Mouse (Mus musculus) thymus, postnatal 36 days (tissue): ENCODE results near the gene Rad23b.
"Not testable (repeated sequence)": the region's sequence is repeated elsewhere in the genome, so short reads cannot be mapped to it uniquely, and the experiment has no call there.

Experiments used
- DNase-seq, 2 experiments: peaks; one replicate each; pipeline ENCODE4 v3.0.0; 2022; ENCODE audit warnings: mixed read lengths in 2 of 2

Rad23b gene

GRCm38 (mm10) chr4:55349452-55350218, at the start of gene Rad23b:
TSS of gene Rad23b (plus strand) at chr4:55350043.
- DNase-seq, result peak; percentile 100

- DNase-seq, result no peak
Measured at GRCm38 (mm10) chr4:55304121-55304520, 45.7 kb upstream of the Rad23b start.

GRCm38 (mm10) chr4:55306636-55307035, 43.2 kb upstream of the Rad23b start:
- no peak for DNase-seq

- DNase-seq, result no peak
Measured at GRCm38 (mm10) chr4:55316726-55317125, 33.1 kb upstream of the Rad23b start.

GRCm38 (mm10) chr4:55318350-55318749, 31.5 kb upstream of the Rad23b start:
- DNase-seq, result not testable (repeated sequence)

GRCm38 (mm10) chr4:55325786-55326518, 23.9 kb upstream of the Rad23b start:
- DNase-seq, result no peak

- DNase-seq, result no peak
Measured at GRCm38 (mm10) chr4:55327508-55327907, 22.3 kb upstream of the Rad23b start.

GRCm38 (mm10) chr4:55328471-55328870, 21.4 kb upstream of the Rad23b start:
- DNase-seq, result no peak

GRCm38 (mm10) chr4:55328928-55329327, 20.9 kb upstream of the Rad23b start:
- DNase-seq, result not testable (repeated sequence)

GRCm38 (mm10) chr4:55329621-55330346, 20.1 kb upstream of the Rad23b start:
- no peak for DNase-seq

GRCm38 (mm10) chr4:55335030-55335770, 14.6 kb upstream of the Rad23b start:
- no peak for DNase-seq

GRCm38 (mm10) chr4:55338905-55339304, 10.9 kb upstream of the Rad23b start:
- DNase-seq, result no peak

- DNase-seq, result no peak
Measured at GRCm38 (mm10) chr4:55339388-55339787, 10.5 kb upstream of the Rad23b start.

GRCm38 (mm10) chr4:55341797-55342196, 8.0 kb upstream of the Rad23b start:
- no peak for DNase-seq

- peak; percentile 45 to 62 for DNase-seq
Measured at GRCm38 (mm10) chr4:55342602-55343001, 7.2 kb upstream of the Rad23b start.

GRCm38 (mm10) chr4:55343287-55343686, 6.6 kb upstream of the Rad23b start:
- DNase-seq, result peak; percentile 32 to 48

GRCm38 (mm10) chr4:55348759-55349451, 938 bp upstream of the Rad23b start:
- DNase-seq, result no peak

GRCm38 (mm10) chr4:55350219-55350931, 532 bp downstream of the Rad23b start:
- DNase-seq, result peak; percentile 67 to 76

GRCm38 (mm10) chr4:55351037-55351436, 1.2 kb downstream of the Rad23b start:
- no peak for DNase-seq

- no peak for DNase-seq
Measured at GRCm38 (mm10) chr4:55351860-55352259, 2.0 kb downstream of the Rad23b start.

- DNase-seq, result no peak
Measured at GRCm38 (mm10) chr4:55354038-55354437, 4.2 kb downstream of the Rad23b start.
